Mouse (Mus musculus) embryonic facial prominence, embryonic 11.5 days (tissue): Measurements from ENCODE around the gene Bicc1. TPM values are rescaled to one million over a fixed set of nuclear protein-coding genes. Genes with fewer than 3 reads are reported as not detected.

Experiments used
- ATAC-seq: fragments of 200-750 bp; cut with Nextera tagmentation; replicated peaks from 2 replicates; pipeline ENCODE4 v1.8.0; 2017; ENCODE audit warnings: low read depth; ENCODE audit not compliant: insufficient number of reproducible peaks, low FRiP score, low TSS enrichment
- DNase-seq: peaks from one replicate; pipeline ENCODE4 v3.0.0-alpha.2; 2015; ENCODE audit warnings: low spot score
- H3K27ac ChIP-seq: fragments of 300-500 bp; sonication (generic); replicated peaks from 2 replicates; pipeline ENCODE4 v1.5.1; 2014; ENCODE audit warnings: mild to moderate bottlenecking, low read depth, low read length, control low read depth
- H3K27me3 ChIP-seq: fragments of 300-500 bp; sonication (generic); 2 replicates; pipeline ENCODE4 v1.6.1; 2014; ENCODE audit warnings: mild to moderate bottlenecking, low read length, moderate library complexity, mixed read lengths; ENCODE audit not compliant: control insufficient read depth, insufficient read depth
- H3K36me3 ChIP-seq: fragments of 300-500 bp; sonication (generic); replicated peaks from 2 replicates; pipeline ENCODE4 v1.6.1; 2014; ENCODE audit warnings: low read depth, mild to moderate bottlenecking, low read length, moderate library complexity, mixed read lengths; ENCODE audit not compliant: control insufficient read depth, insufficient read depth
- H3K4me1 ChIP-seq: fragments of 300-500 bp; sonication (generic); 2 replicates; pipeline ENCODE4 v1.6.1; 2014; ENCODE audit warnings: low read length, mixed read lengths; ENCODE audit not compliant: control insufficient read depth, insufficient read depth
- H3K4me2 ChIP-seq: fragments of 300-500 bp; sonication (generic); 2 replicates; pipeline ENCODE4 v1.6.1; 2014; ENCODE audit warnings: low read depth, mild to moderate bottlenecking, control low read depth, low read length, moderate library complexity
- H3K4me3 ChIP-seq: fragments of 300-500 bp; sonication (generic); 2 replicates; pipeline ENCODE4 v1.5.1; 2014; ENCODE audit warnings: low read depth, low read length, control low read depth
- H3K9ac ChIP-seq: fragments of 300-500 bp; sonication (generic); replicated peaks from 2 replicates; pipeline ENCODE4 v1.6.1; 2014; ENCODE audit warnings: mild to moderate bottlenecking, control low read depth, low read length
- H3K9me3 ChIP-seq: fragments of 300-500 bp; sonication (generic); replicated peaks from 2 replicates; pipeline ENCODE4 v1.6.1; 2016; ENCODE audit warnings: mild to moderate bottlenecking, low read length, inconsistent platforms, mixed read lengths; ENCODE audit not compliant: control insufficient read depth
- WGBS: fragments of 180-500 bp; shearing (Covaris S2); extraction: QIAGEN DNeasy Blood & Tissue Kit; methylation state at CpG from one replicate; pipeline ENCODE4 v1.1.7; 2014; 5-methylcytosine and 5-hydroxymethylcytosine counted together
- polyA plus RNA-seq: library from polyadenylated mRNA; unstranded; fragments of >200 nt; fragmentation: Nextera tagmentation; extraction: Ambion mirVana; gene quantifications from 2 replicates; pipeline ENCODE4 v1.2.1, GENCODE M21; 2014

Gene Bicc1
- polyA plus RNA-seq, 1 experiment from 2014 or later: 10.4 TPM

DNA sequence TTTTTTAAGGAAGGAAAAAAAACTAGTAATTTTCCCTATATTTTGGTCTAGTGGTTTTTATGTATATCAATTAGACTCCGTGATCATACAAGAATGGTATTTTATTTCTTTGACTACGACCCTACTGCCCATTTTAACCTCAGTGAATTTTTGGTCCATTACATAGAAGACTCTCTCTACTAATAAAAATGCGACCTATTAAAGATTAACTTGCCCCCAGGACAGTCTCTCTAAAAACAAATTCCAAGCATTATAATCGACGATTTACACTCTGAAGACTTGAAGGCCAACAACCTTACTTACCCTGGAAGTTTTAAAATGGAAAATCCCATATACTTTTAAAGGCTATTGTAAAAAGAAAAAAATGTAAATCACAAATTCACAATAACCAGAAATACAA lies 2.9 kb downstream of the Bicc1 start:
- Histone ChIP-seq H3K4me3 (no peak overlapping the region), H3K4me2 (no peak overlapping the region), H3K36me3 (no peaks in the 10 kb centered on the region), H3K4me1 (no peaks in the 10 kb centered on the region), H3K9me3 (no peaks in the 10 kb centered on the region), H3K27ac (no peak overlapping the region), H3K27me3 (no peaks in the 10 kb centered on the region), H3K9ac (no peak overlapping the region)
- ATAC-seq (no peak), DNase-seq (no peak)
- 83% methylated on average over 5 of the region's 5 CpGs for WGBS

DNA sequence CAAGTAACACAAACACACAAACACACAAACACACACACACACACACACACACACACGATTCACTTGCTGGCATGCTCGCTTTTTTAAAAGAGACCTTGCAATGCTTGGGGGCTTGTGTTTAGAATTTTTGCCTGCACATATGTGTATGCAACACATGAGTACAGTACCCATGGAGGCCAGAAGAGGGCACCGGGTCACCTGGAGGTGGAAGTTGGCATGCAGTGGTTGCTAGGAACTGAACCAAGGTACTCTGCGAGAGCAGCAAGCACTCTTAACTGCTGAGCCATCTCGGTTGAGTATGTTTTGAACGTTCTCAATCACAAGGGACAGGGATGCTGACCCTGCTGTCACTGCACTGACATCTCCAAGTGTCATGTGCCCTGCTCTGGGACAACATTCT lies 5.9 kb downstream of the Bicc1 start:
- Histone ChIP-seq H3K36me3 (no peaks in the 10 kb centered on the region), H3K27ac (no peak overlapping the region), H3K9ac (no peak overlapping the region), H3K4me2 (no peak overlapping the region), H3K27me3 (no peaks in the 10 kb centered on the region), H3K4me3 (no peak overlapping the region), H3K4me1 (no peaks in the 10 kb centered on the region), H3K9me3 (no peaks in the 10 kb centered on the region)
- 89% methylated on average over 6 of the region's 6 CpGs for WGBS
- no peak for ATAC-seq
- no peak for DNase-seq

DNA sequence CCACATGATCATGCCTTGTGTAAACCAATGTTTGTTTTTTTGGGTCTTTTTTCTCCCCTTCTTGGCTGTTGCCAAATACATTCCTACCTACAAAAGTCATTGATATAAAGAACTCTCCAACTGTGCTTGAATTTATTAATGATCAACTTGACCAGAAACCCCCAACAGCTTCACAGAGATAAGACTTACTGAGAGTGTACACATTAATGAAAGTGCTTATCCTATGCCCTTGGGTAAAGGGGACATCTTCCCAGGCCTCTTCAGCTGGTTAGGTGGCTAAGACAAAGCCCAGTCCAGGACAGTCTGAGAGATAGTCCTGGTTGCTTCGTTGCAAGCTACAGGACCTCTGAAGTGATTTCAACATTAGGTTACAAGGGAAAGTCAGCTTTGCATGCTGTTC lies 6.4 kb downstream of the Bicc1 start:
- no peak for DNase-seq
- Histone ChIP-seq H3K4me1 (no peaks in the 10 kb centered on the region), H3K36me3 (no peaks in the 10 kb centered on the region), H3K27ac (no peak overlapping the region), H3K27me3 (no peaks in the 10 kb centered on the region), H3K9me3 (no peaks in the 10 kb centered on the region), H3K4me2 (no peak overlapping the region), H3K4me3 (no peak overlapping the region), H3K9ac (no peak overlapping the region)
- WGBS: 79% methylated on average over 1 of the region's 1 CpGs
- ATAC-seq: no peak

DNA sequence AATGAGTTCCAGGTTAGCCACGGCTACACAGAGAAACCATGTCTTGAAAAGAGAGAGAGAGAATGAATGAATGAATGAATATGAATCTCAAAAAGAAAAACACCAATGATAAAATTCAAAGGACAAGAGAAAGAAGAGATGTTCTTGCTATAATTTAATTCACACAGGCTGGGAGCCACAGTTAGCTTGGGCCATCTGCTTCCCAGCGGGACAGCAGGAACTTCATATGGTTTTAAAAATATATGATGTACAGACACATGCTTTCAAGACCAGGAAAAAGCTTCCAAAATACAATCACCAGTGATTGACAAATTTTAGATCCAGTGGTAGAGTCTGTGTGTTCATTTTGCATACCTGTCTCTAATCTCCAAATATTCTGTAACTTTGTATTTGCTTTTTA lies 9.0 kb downstream of the Bicc1 start:
- Histone ChIP-seq H3K36me3 (no peaks in the 10 kb centered on the region), H3K9ac (no peak overlapping the region), H3K4me2 (no peak overlapping the region), H3K9me3 (no peaks in the 10 kb centered on the region), H3K4me1 (no peaks in the 10 kb centered on the region), H3K27ac (no peak overlapping the region), H3K27me3 (no peaks in the 10 kb centered on the region), H3K4me3 (no peak overlapping the region)
- no peak for ATAC-seq
- no peak for DNase-seq
- 88% methylated on average over 2 of the region's 2 CpGs for WGBS

DNA sequence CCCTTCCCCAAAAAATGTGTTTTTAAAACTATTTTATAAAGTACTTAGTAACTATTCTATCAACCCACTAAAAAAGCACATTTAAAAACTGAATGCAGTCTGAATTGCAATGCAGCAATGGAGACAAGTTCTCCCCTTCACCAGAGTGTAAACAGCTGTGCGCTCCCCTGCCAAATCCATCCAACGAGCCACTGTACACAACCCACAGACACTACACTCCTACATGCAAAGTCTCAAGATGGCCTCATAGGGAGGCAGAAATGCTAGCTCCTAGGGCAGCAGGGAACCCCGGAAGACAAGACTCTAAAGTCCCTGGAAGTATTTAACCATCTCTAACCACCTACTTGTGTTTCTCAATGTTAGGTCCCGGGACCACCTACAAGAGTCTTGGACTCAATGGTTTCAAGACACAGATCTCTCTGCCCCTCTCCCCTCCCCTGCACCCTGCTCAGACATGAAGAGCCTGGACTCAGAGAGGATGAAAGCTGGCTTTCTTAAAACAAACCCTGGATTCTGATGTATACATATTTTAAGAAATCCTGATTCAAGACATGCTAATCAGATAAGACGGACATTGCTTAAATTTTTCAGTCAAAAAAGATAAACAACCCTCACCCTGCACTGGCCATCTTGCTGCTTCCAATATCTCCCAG lies 10.4 kb downstream of the Bicc1 start:
- Histone ChIP-seq H3K9ac (no peak overlapping the region), H3K27ac (no peak overlapping the region), H3K4me3 (no peak overlapping the region), H3K9me3 (no peaks in the 10 kb centered on the region), H3K36me3 (no peaks in the 10 kb centered on the region), H3K4me1 (no peaks in the 10 kb centered on the region), H3K4me2 (no peak overlapping the region), H3K27me3 (no peaks in the 10 kb centered on the region)
- WGBS: 85% methylated on average over 5 of the region's 5 CpGs
- ATAC-seq (no peak), DNase-seq (no peak)

DNA sequence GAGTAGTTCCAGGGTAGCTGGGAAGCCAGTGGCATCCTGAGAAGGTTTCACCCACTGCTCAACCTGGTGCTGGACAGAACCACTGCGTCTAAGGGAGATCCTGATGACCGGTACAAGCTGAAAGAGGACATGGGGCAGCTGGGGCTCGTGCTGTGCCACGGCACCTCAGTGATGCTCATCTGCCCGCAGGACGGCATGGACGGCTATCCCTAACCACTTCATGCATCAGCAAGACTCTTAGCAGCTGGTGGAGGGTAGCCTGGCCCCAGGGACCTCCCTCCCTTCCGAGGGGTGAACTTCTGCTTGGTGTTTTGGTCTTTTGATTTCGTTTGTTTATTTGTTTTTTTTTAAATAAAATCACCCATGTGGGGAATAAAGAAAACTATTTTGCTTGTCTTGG lies 11.3 kb downstream of the Bicc1 start:
- no peak for ATAC-seq
- H3K4me2 ChIP-seq: no peak overlapping the region
- H3K27ac ChIP-seq: no peak overlapping the region
- DNase-seq: no peak
- WGBS: 87% methylated on average over 9 of the region's 9 CpGs
- H3K4me1 ChIP-seq: no peaks in the 10 kb centered on the region
- H3K4me3 ChIP-seq: no peak overlapping the region
- no peaks in the 10 kb centered on the region for H3K9me3 ChIP-seq
- H3K36me3 ChIP-seq: no peaks in the 10 kb centered on the region
- H3K27me3 ChIP-seq: no peaks in the 10 kb centered on the region
- no peak overlapping the region for H3K9ac ChIP-seq

DNA sequence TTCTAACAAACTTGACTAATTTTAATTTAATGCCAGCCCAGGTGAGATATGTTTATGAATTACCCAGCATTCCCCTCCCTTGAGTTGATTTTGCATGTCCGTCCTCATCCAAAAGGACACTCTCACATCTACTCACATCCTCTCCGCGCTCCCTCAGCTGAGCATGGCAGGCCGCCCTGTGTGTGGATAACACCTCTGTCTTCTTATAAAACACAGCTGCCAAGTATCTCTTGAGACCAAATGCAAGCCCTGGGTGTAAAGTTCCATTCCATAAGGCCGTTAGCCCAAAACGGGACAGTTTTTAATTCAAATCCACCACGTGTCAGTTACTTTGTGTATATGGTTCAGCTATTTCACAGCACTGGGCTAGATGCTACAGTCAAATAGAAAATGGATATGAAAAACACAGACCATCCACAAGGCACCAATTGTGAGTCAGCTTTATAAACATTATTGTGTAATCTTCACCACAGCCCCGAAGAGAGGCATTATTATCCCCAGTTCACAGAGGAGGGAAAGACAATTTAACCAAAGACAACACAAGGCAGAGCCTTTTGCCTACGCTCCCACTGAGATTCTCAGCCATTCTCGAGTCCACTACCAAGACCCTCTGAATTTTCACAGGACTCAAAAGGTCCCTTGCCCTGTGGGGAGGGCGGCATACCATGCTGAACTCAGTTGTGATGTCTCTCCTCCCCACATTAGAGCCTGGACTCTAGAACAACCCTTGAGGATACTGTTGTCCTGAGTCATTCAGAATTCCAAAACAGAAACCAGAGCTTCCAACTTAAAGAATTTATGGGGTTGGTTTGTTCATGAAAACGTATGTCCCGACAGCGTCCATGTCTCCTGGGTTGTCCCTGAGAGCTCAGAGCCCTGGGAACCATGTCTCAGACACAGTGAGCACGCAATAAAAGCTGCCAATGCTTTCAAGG lies 12.6 kb downstream of the Bicc1 start:
- no peaks in the 10 kb centered on the region for H3K4me1 ChIP-seq
- H3K4me3 ChIP-seq: no peak overlapping the region
- WGBS: 85% methylated on average over 15 of the region's 15 CpGs
- no peak for DNase-seq
- H3K4me2 ChIP-seq: no peak overlapping the region; the same call in 1 of the 2 replicates
- no peaks in the 10 kb centered on the region for H3K36me3 ChIP-seq
- H3K9ac ChIP-seq: no peak overlapping the region
- no peak overlapping the region for H3K27ac ChIP-seq
- no peaks in the 10 kb centered on the region for H3K27me3 ChIP-seq
- no peak for ATAC-seq
- no peaks in the 10 kb centered on the region for H3K9me3 ChIP-seq

DNA sequence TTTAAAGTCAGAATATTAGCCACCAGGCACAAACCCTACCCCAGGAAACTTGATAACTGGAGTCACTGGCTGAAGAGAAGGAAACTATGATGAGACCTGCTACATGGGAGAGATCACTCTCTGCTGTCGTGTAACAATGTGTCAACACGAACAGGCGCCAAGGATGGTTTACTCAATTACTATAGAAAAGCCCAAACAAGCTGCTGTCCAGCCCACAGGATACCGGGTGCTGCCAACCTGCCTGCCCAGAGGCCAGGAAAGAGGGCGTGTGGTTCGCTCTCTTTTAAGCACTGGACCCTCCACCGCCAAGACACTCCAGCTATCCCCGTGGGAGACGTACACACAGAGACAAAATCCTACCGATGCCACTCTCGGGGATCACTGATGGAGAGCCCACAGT lies 13.7 kb downstream of the Bicc1 start:
- Histone ChIP-seq H3K9ac (no peak overlapping the region), H3K27ac (no peak overlapping the region), H3K9me3 (no peaks in the 10 kb centered on the region), H3K36me3 (no peaks in the 10 kb centered on the region), H3K4me3 (no peak overlapping the region), H3K27me3 (no peaks in the 10 kb centered on the region), H3K4me1 (no peaks in the 10 kb centered on the region), H3K4me2 (no peak overlapping the region)
- no peak for ATAC-seq
- WGBS: 68% methylated on average over 11 of the region's 11 CpGs
- DNase-seq: no peak
